Comparison of ENCODE assay signal across 18 mouse cellular contexts in the genomic region with DNA sequence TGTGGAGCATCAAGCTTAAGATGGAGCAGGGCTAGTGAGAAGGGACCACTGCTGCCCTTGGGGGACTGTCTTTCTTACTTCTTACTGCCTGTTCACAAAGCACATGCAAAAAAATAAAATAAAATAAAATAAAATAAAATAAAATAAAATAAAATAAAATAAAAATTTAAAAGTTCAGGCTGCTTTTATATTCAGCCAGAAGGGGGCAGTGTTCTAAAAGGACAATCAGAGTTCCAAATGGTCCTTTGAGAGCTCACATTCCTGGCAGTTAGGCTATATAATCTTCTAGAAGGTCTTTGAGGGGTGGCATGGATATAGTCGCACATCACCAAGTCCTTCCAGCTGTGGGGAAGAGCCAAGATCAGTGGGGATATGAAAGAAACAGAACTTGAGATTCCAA.
A peak's percentile ranks its signal among the peaks of the same experiment; 100 is the strongest.
DNase-seq lines count a peak whose midpoint lies in the region; ATAC-seq and TF ChIP-seq lines count a peak whose summit lies in the region.
"Had no signal": no experiment of that assay in that cellular context is flagged by ENCODE, and none has a peak within 500 bp of the region (broad histone marks: within the 10 kb centered on the region; RNA-seq: fewer than 3 reads in every experiment).

No protein-coding gene starts in this region.

- H3K4me2 ChIP-seq in intestine, postnatal 0 days (replicated peaks; ENCODE audit: low read depth): no peak overlapping the region
- no peak overlapping the region for H3K4me2 ChIP-seq in intestine, embryonic 15.5 days (replicated peaks)
- H3K4me2 ChIP-seq in midbrain, postnatal 0 days (ENCODE audit: low read depth, low read length, poor library complexity, severe bottlenecking): no peak overlapping the region
- no peak overlapping the region for H3K4me2 ChIP-seq in midbrain, embryonic 11.5 days
- H3K4me2 ChIP-seq: embryonic facial prominence, embryonic 13.5 days; midbrain, embryonic 13.5 days; neural tube, embryonic 13.5 days had no signal

- H3K36me3 ChIP-seq in intestine, postnatal 0 days (ENCODE audit: control insufficient read depth, insufficient read depth): peaks cover 88% of the 10 kb centered on the region
- H3K36me3 ChIP-seq in intestine, embryonic 15.5 days: peaks cover 44% of the 10 kb centered on the region
- H3K36me3 ChIP-seq in midbrain, postnatal 0 days (ENCODE audit: insufficient read depth, low read length): peaks cover 64% of the 10 kb centered on the region
- peaks cover 15% of the 10 kb centered on the region for H3K36me3 ChIP-seq in midbrain, embryonic 11.5 days (ENCODE audit: control insufficient read depth, insufficient read depth, low read length)

- no peaks in the 10 kb centered on the region for H3K27me3 ChIP-seq in intestine, postnatal 0 days (replicated peaks; ENCODE audit: control insufficient read depth, insufficient read depth, low read length)
- H3K27me3 ChIP-seq in intestine, embryonic 15.5 days (replicated peaks): no peaks in the 10 kb centered on the region
- no peaks in the 10 kb centered on the region for H3K27me3 ChIP-seq in midbrain, postnatal 0 days (ENCODE audit: insufficient read depth, low read length)
- no peaks in the 10 kb centered on the region for H3K27me3 ChIP-seq in midbrain, embryonic 11.5 days (ENCODE audit: control insufficient read depth, insufficient read depth, low read length)
- H3K27me3 ChIP-seq: embryonic facial prominence, embryonic 13.5 days; midbrain, embryonic 13.5 days; neural tube, embryonic 13.5 days had no signal

- no peak overlapping the region for H3K4me3 ChIP-seq in intestine, postnatal 0 days (ENCODE audit: low read depth, low read length)
- no peak overlapping the region for H3K4me3 ChIP-seq in intestine, embryonic 15.5 days (replicated peaks)
- no peak overlapping the region for H3K4me3 ChIP-seq in midbrain, postnatal 0 days (ENCODE audit: low read depth, low read length)
- no peak overlapping the region for H3K4me3 ChIP-seq in midbrain, embryonic 11.5 days (ENCODE audit: low read depth, low read length)
- H3K4me3 ChIP-seq: embryonic facial prominence, embryonic 13.5 days; forebrain, embryonic 10.5 days; midbrain, embryonic 13.5 days; neural tube, embryonic 13.5 days had no signal

- peak; percentile 55 for TF ChIP-seq CTCF in intestine, postnatal 0 days (IDR thresholded peaks at IDR 0.05; ENCODE audit: low read depth)
- TF ChIP-seq CTCF in midbrain, postnatal 0 days (IDR thresholded peaks at IDR 0.05): peak; percentile 61

- H3K9ac ChIP-seq in intestine, postnatal 0 days (ENCODE audit: low read depth, low read length): no peak overlapping the region
- H3K9ac ChIP-seq in intestine, embryonic 15.5 days: no peak overlapping the region
- no peak overlapping the region for H3K9ac ChIP-seq in midbrain, postnatal 0 days (replicated peaks; ENCODE audit: low read length, poor library complexity, severe bottlenecking)
- no peak overlapping the region for H3K9ac ChIP-seq in midbrain, embryonic 11.5 days (ENCODE audit: low read length)
- H3K9ac ChIP-seq: embryonic facial prominence, embryonic 13.5 days; midbrain, embryonic 13.5 days; neural tube, embryonic 13.5 days had no signal

- peak; percentile 44 for DNase-seq in embryo, embryonic 10.5 days (ENCODE audit: low spot score)
- no peak for DNase-seq in embryo, embryonic 9.5 days (ENCODE audit: extremely low spot score)
- DNase-seq in midbrain, postnatal 0 days (ENCODE audit: low spot score): peak; percentile 60
- DNase-seq in midbrain, embryonic 11.5 days (ENCODE audit: low spot score, missing footprints): no peak
- DNase-seq in layer of hippocampus, adult 9-11 months: no peak
- DNase-seq in c-Kit-positive CD71-positive TER-119-positive erythroid progenitor cells, embryonic 14.5 days (ENCODE audit: low spot score): no peak
- DNase-seq: B cell, adult 2 months; heart, postnatal 36 days; kidney, adult 18-20 months; kidney, postnatal 36 days; lung, postnatal 36 days; thymus, postnatal 4 days had no signal

- ATAC-seq in intestine, postnatal 0 days: no peak
- no peak for ATAC-seq in intestine, embryonic 15.5 days
- ATAC-seq in midbrain, postnatal 0 days (ENCODE audit: low FRiP score): no peak
- no peak for ATAC-seq in midbrain, embryonic 11.5 days (ENCODE audit: low FRiP score)
- ATAC-seq: midbrain, embryonic 13.5 days had no signal

- H3K4me1 ChIP-seq in intestine, postnatal 0 days (replicated peaks; ENCODE audit: control insufficient read depth, insufficient read depth, low read length): no peaks in the 10 kb centered on the region
- 0 out of 2 replicates have a peak, but pooled peaks cover 6% of the 10 kb centered on the region for H3K4me1 ChIP-seq in intestine, embryonic 15.5 days (replicated peaks)
- no peaks in the 10 kb centered on the region for H3K4me1 ChIP-seq in midbrain, postnatal 0 days (ENCODE audit: insufficient read depth, low read length)
- peaks cover 6% of the 10 kb centered on the region; the same call in 1 of the 2 replicates for H3K4me1 ChIP-seq in midbrain, embryonic 11.5 days (ENCODE audit: control insufficient read depth, insufficient read depth, low read length)

- H3K27ac ChIP-seq in intestine, postnatal 0 days (ENCODE audit: low read depth, low read length): no peak overlapping the region
- no peak overlapping the region for H3K27ac ChIP-seq in intestine, embryonic 15.5 days
- no peak overlapping the region for H3K27ac ChIP-seq in midbrain, postnatal 0 days (ENCODE audit: low read depth, low read length)
- H3K27ac ChIP-seq in midbrain, embryonic 11.5 days (ENCODE audit: low read depth, low read length): no peak overlapping the region
- H3K27ac ChIP-seq: embryonic facial prominence, embryonic 13.5 days; forebrain, embryonic 10.5 days; midbrain, embryonic 13.5 days; neural tube, embryonic 13.5 days had no signal

- H3K9me3 ChIP-seq in intestine, postnatal 0 days (ENCODE audit: control insufficient read depth): no peaks in the 10 kb centered on the region
- no peaks in the 10 kb centered on the region for H3K9me3 ChIP-seq in intestine, embryonic 15.5 days
- no peaks in the 10 kb centered on the region for H3K9me3 ChIP-seq in midbrain, postnatal 0 days (ENCODE audit: low read length)
- H3K9me3 ChIP-seq in midbrain, embryonic 11.5 days (ENCODE audit: control insufficient read depth, low read length): no peaks in the 10 kb centered on the region
- H3K9me3 ChIP-seq: embryonic facial prominence, embryonic 13.5 days; forebrain, embryonic 10.5 days; midbrain, embryonic 13.5 days; neural tube, embryonic 13.5 days had no signal

- WGBS in intestine, postnatal 0 days: 76% methylated on average over 1 of the region's 1 CpGs
- WGBS in intestine, embryonic 15.5 days: 68% methylated on average over 1 of the region's 1 CpGs
- 66% methylated on average over 1 of the region's 1 CpGs for WGBS in midbrain, postnatal 0 days
- 85% methylated on average over 1 of the region's 1 CpGs for WGBS in midbrain, embryonic 11.5 days

Comparison
In these comparisons a context has a peak if more than half of its experiments do, and no peak if none do; other contexts are left out.
1. DNase-seq: peak in embryo, embryonic 10.5 days (single experiment) and midbrain, postnatal 0 days (single experiment); none in embryo, embryonic 9.5 days (single experiment), midbrain, embryonic 11.5 days (single experiment), layer of hippocampus, adult 9-11 months (single experiment) and c-Kit-positive CD71-positive TER-119-positive erythroid progenitor cells, embryonic 14.5 days (single experiment).